Mouse (Mus musculus): ENCODE results near the gene 9030612E09Rik.

- TF ChIP-seq POLR2A (IDR thresholded peaks at IDR 0.05; ENCODE audit: borderline replicate concordance, low read depth, low read length) = no peak
- no peak for TF ChIP-seq CTCF (IDR thresholded peaks at IDR 0.05; ENCODE audit: low read depth, low read length)
Measured at GRCm38 (mm10) chr10:43173828-43174325, 627 bp upstream of the 9030612E09Rik start.
